Mouse (Mus musculus): ENCODE measurements around the gene Pank2. TPM values are rescaled to one million over a fixed set of nuclear protein-coding genes. Genes with fewer than 3 reads are reported as not detected.
"Not testable (repeated sequence)": the region's sequence is repeated elsewhere in the genome, so short reads cannot be mapped to it uniquely, and the experiment has no call there.

Gene Pank2
- total RNA-seq (2021): 10 to 100 TPM; 26.7 to 35.3 TPM
- long read RNA-seq, experiment 1, full-length matches to known transcripts: 17 of 47 reads
- long read RNA-seq, experiment 1, partial matches to known transcripts: 6 of 47 reads
- long read RNA-seq, experiment 1, other reads (novel, unspliced or antisense): 24 of 47 reads
- long read RNA-seq, experiment 2, full-length matches to known transcripts: 19 of 44 reads
- long read RNA-seq, experiment 2, partial matches to known transcripts: 2 of 44 reads
- long read RNA-seq, experiment 2, other reads (novel, unspliced or antisense): 23 of 44 reads

GRCm38 (mm10) chr2:131262213-131262672, at the start of gene Pank2:
Gene Pank2, plus strand, starts transcription at chr2:131262495.
- DNase-seq: peak; percentile 95

- no peak for DNase-seq
Observed at GRCm38 (mm10) chr2:131213773-131214172, 48.5 kb upstream of the Pank2 start.

- DNase-seq: no peak
Observed at GRCm38 (mm10) chr2:131215941-131216858, 46.1 kb upstream of the Pank2 start.

- no peak for DNase-seq
Observed at GRCm38 (mm10) chr2:131220030-131220429, 42.3 kb upstream of the Pank2 start.

- DNase-seq: no peak
Observed at GRCm38 (mm10) chr2:131221853-131222515, 40.3 kb upstream of the Pank2 start.

GRCm38 (mm10) chr2:131222562-131222961, 39.7 kb upstream of the Pank2 start:
- DNase-seq: no peak

GRCm38 (mm10) chr2:131223569-131223968, 38.7 kb upstream of the Pank2 start:
- no peak for DNase-seq

GRCm38 (mm10) chr2:131225178-131225577, 37.1 kb upstream of the Pank2 start:
- no peak for DNase-seq

- not testable (repeated sequence) for DNase-seq
Observed at GRCm38 (mm10) chr2:131226669-131227068, 35.6 kb upstream of the Pank2 start.

GRCm38 (mm10) chr2:131227243-131227642, 35.1 kb upstream of the Pank2 start:
- DNase-seq: no peak

- no peak for DNase-seq
Observed at GRCm38 (mm10) chr2:131232558-131232957, 29.7 kb upstream of the Pank2 start.

GRCm38 (mm10) chr2:131233307-131234126, 28.8 kb upstream of the Pank2 start, which contains the start of gene Mavs:
Gene Mavs, plus strand, starts transcription at chr2:131234063.
- peak; percentile 93 for DNase-seq

- DNase-seq: peak; percentile 46
Observed at GRCm38 (mm10) chr2:131234127-131234650, 28.1 kb upstream of the Pank2 start.

GRCm38 (mm10) chr2:131234970-131235635, 27.2 kb upstream of the Pank2 start:
- no peak for DNase-seq

GRCm38 (mm10) chr2:131242180-131242579, 20.1 kb upstream of the Pank2 start:
- no peak for DNase-seq

- no peak for DNase-seq
Observed at GRCm38 (mm10) chr2:131242929-131243328, 19.4 kb upstream of the Pank2 start.

- peak; percentile 63 for DNase-seq
Observed at GRCm38 (mm10) chr2:131253681-131254328, 8.5 kb upstream of the Pank2 start.

- DNase-seq: peak; percentile 52
Observed at GRCm38 (mm10) chr2:131254329-131254713, 8.0 kb upstream of the Pank2 start.

GRCm38 (mm10) chr2:131255738-131256137, 6.6 kb upstream of the Pank2 start:
- DNase-seq: no peak

GRCm38 (mm10) chr2:131258693-131259092, 3.6 kb upstream of the Pank2 start:
- no peak for DNase-seq
